Mouse (Mus musculus) heart, postnatal 10 days (tissue): ENCODE measurements at regions not wholly inside any gene's neighbourhood (a gene's known extent, or its start where the extent isn't known, plus 50 kb on each side); places are given as distances from the start of the nearest gene placed in this dataset.
"Not testable (repeated sequence)": the region's sequence is repeated elsewhere in the genome, so short reads cannot be mapped to it uniquely, and the experiment has no call there.

Source experiments
- DNase-seq, 2 experiments: peaks; one replicate each; pipeline ENCODE4 v3.0.0; 2021
- intact Hi-C: fragments of 180-260 bp; cut with DNase I; formaldehyde crosslinking; loops from one replicate; pipeline ENCODE4 v1.15.1; 2025

DNA sequence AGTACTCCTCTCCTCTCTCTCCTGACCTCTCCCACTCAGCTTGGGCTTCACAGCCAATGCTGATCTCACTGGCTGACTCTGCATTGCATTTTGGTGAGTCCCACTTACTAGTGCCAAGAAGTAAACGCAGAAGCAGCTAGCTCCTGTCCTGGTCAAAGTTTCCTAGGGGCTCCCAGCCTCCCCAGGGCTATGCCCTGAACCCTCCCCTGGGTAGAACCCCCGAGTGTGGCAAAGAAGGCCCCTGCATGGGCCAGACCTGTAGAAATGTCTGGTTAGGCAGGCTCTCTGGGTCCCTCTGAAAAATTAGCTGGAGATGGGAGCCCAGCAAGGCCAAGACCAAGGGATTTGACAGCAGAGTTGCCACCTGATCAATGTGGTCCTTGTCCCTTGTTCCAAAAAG is 454.3 kb downstream of the Gm10330 start:
- intact Hi-C loops, DNase-seq: not testable (repeated sequence)

DNA sequence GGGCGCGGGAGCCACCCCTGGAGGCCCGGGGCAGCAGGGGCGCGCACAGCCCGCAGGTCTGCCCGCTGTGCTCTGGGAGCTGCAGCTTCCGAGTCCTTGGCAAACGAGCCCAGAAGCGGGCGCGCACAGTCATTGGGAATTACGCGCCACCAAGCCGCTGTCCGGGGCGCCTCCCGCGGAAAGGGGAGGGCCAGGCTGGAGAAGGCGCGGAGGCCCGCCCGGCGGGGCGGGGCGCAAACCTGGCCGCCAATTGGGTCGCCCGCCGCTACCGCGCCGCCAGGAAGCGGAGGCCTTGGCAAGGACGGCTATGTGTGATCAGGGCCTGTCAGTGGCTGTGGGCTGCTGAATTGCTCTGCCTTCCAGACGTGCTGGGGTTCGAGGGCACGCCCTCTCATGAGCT is 464.9 kb downstream of the Gm10330 start:
- DNase-seq, result peak; percentile 7 to 11
- intact Hi-C loops, result not testable (repeated sequence)
